Mouse (Mus musculus) kidney, postnatal 25 days (tissue): ENCODE results near the gene Mastl.
A peak's percentile ranks its signal among the peaks of the same experiment; 100 is the strongest.

Experiments used
- DNase-seq, 2 experiments: peaks; one replicate each; pipeline ENCODE4 v3.0.0; 2021; ENCODE audit warnings: mixed read lengths in 2 of 2

Gene Mastl

GRCm38 (mm10) chr2:23155777-23156607 lies at the start of gene Mastl, which contains the start of gene Yme1l1:
Mastl (minus strand) TSS chr2:23156024.
Yme1l1 (plus strand) TSS chr2:23156369.
- DNase-seq: peak; percentile 97 to 99

- DNase-seq: no peak
These were observed 47.3 kb upstream of the Mastl start for GRCm38 (mm10) chr2:23202900-23203670.

- no peak for DNase-seq
These were observed 45.2 kb upstream of the Mastl start for GRCm38 (mm10) chr2:23201034-23201433.

GRCm38 (mm10) chr2:23194366-23194765 lies 38.5 kb upstream of the Mastl start:
- DNase-seq: no peak

- DNase-seq: no peak
These were observed 16.5 kb upstream of the Mastl start for GRCm38 (mm10) chr2:23172305-23172704.

GRCm38 (mm10) chr2:23156608-23157081 lies 821 bp upstream of the Mastl start:
- no peak for DNase-seq

GRCm38 (mm10) chr2:23155199-23155621 lies 614 bp downstream of the Mastl start:
- DNase-seq: no peak

GRCm38 (mm10) chr2:23119573-23119972 lies 36.3 kb downstream of the Mastl start:
- no peak for DNase-seq

- no peak for DNase-seq
These were observed 53.6 kb downstream of the Mastl start for GRCm38 (mm10) chr2:23102266-23102665.

- no peak for DNase-seq
These were observed 58.8 kb downstream of the Mastl start for GRCm38 (mm10) chr2:23097028-23097427.

GRCm38 (mm10) chr2:23092216-23092615 lies 63.6 kb downstream of the Mastl start:
- DNase-seq: peak in 1 of 2 experiments; percentile 19

- no peak for DNase-seq
These were observed 71.3 kb downstream of the Mastl start for GRCm38 (mm10) chr2:23084540-23084939.

- no peak for DNase-seq
These were observed 77.2 kb downstream of the Mastl start for GRCm38 (mm10) chr2:23078588-23078987.

GRCm38 (mm10) chr2:23077693-23078092 lies 78.1 kb downstream of the Mastl start:
- no peak for DNase-seq

- DNase-seq: no peak
These were observed 79.0 kb downstream of the Mastl start for GRCm38 (mm10) chr2:23076783-23077182.

- DNase-seq: no peak
These were observed 80.0 kb downstream of the Mastl start for GRCm38 (mm10) chr2:23075846-23076245.

- no peak for DNase-seq
These were observed 84.4 kb downstream of the Mastl start for GRCm38 (mm10) chr2:23071406-23071805.

GRCm38 (mm10) chr2:23070491-23070890 lies 85.3 kb downstream of the Mastl start:
- no peak for DNase-seq

- peak; percentile 94 to 97 for DNase-seq
These were observed 86.7 kb downstream of the Mastl start for GRCm38 (mm10) chr2:23068894-23069744.

GRCm38 (mm10) chr2:23068370-23068737 lies 87.5 kb downstream of the Mastl start:
- no peak for DNase-seq

- DNase-seq: peak; percentile 96 to 99
These were observed 88.1 kb downstream of the Mastl start, which contains the start of gene Acbd5 for GRCm38 (mm10) chr2:23067552-23068369. Acbd5 (plus strand) TSS chr2:23068167.
